Mouse (Mus musculus): ENCODE measurements around the gene Apba1.

- TF ChIP-seq CTCF (IDR thresholded peaks at IDR 0.05; ENCODE audit: extremely low read depth, insufficient read depth, low read length) (no peak), POLR2A (IDR thresholded peaks at IDR 0.05; ENCODE audit: extremely low read depth, insufficient read depth, low read length) (no peak)
Measured at GRCm38 (mm10) chr19:23904922-23905321, 146.2 kb downstream of the Apba1 start.

Data from cortical plate, adult 2 months (tissue).